8 mouse cellular contexts compared by ENCODE assay signal in genomic region chr13:28663950-28664681, GRCm38 (mm10).
DNase-seq lines count a peak whose midpoint lies in the region; ATAC-seq and TF ChIP-seq lines count a peak whose summit lies in the region.

No protein-coding gene starts in this region.

- no peak overlapping the region for H3ac ChIP-seq in myocyte (ENCODE audit: control insufficient read depth, insufficient read length)

- H3K27ac ChIP-seq in heart, embryonic 10.5 days, result peak overlapping the region; percentile 56; the same call in 1 of the 2 replicates
- peak overlapping the region; percentile 61 for H3K27ac ChIP-seq in hindbrain, embryonic 11.5 days (ENCODE audit: low read depth, low read length)

- H3K27me3 ChIP-seq in heart, embryonic 10.5 days (ENCODE audit: insufficient read depth, poor library complexity, severe bottlenecking), result no peaks in the 10 kb centered on the region
- no peaks in the 10 kb centered on the region for H3K27me3 ChIP-seq in hindbrain, embryonic 11.5 days (ENCODE audit: control insufficient read depth, insufficient read depth, low read length)
- no peaks in the 10 kb centered on the region for H3K27me3 ChIP-seq in myocyte (ENCODE audit: control insufficient read depth, insufficient read depth, insufficient read length)

- 40% methylated on average over 7 of the region's 7 CpGs for WGBS in heart, embryonic 10.5 days
- 19% methylated on average over 7 of the region's 7 CpGs for WGBS in hindbrain, embryonic 11.5 days

- intact Hi-C loops in heart, postnatal 25 days (cut with DNase I), result no loop called here

- no peak overlapping the region for H3K4me2 ChIP-seq in hindbrain, embryonic 11.5 days (replicated peaks; ENCODE audit: low read depth, low read length)
- peak overlapping the region; percentile 41 for H3K4me2 ChIP-seq in myocyte (ENCODE audit: low read depth)

- H3K79me2 ChIP-seq in myocyte (ENCODE audit: control insufficient read depth, insufficient read depth), result peaks cover 9% of the 10 kb centered on the region

- TF ChIP-seq POLR2A in myocyte (IDR thresholded peaks at IDR 0.05; ENCODE audit: insufficient read length, low read depth), result no peak

- peaks cover 45% of the 10 kb centered on the region for H3K4me1 ChIP-seq in heart, embryonic 10.5 days
- peaks cover 7% of the 10 kb centered on the region; the same call in 1 of the 2 replicates for H3K4me1 ChIP-seq in hindbrain, embryonic 11.5 days (replicated peaks; ENCODE audit: control insufficient read depth, insufficient read depth, low read length)

- H3K4me3 ChIP-seq in heart, embryonic 10.5 days, result no peak overlapping the region
- no peak overlapping the region for H3K4me3 ChIP-seq in hindbrain, embryonic 11.5 days (ENCODE audit: low read depth, low read length)
- no peak overlapping the region for H3K4me3 ChIP-seq in myocyte

- no peak overlapping the region for H3K9ac ChIP-seq in hindbrain, embryonic 11.5 days (ENCODE audit: low read depth, low read length)

- peak; percentile 63 for ATAC-seq in activated CD4-positive, CD25-positive, alpha-beta regulatory T cell, adult 4 months
- peak; percentile 90 for ATAC-seq in hindbrain, embryonic 11.5 days (ENCODE audit: low FRiP score)

- DNase-seq in heart, embryonic 10.5 days (ENCODE audit: low spot score), result no peak
- DNase-seq in heart, postnatal 25 days (ENCODE audit: low spot score), result no peak
- peak; percentile 62 for DNase-seq in hindbrain, embryonic 11.5 days (ENCODE audit: low spot score)
- DNase-seq in adrenal gland, postnatal 10 days, result no peak
- DNase-seq in right cerebral cortex, postnatal 36 days (ENCODE audit: low spot score in 2 of 2), result no peak
- no peak for DNase-seq in spleen, postnatal 36 days (ENCODE audit: low spot score in 2 of 2)

- H3K9me3 ChIP-seq in heart, embryonic 10.5 days, result no peaks in the 10 kb centered on the region
- no peaks in the 10 kb centered on the region for H3K9me3 ChIP-seq in hindbrain, embryonic 11.5 days (ENCODE audit: control insufficient read depth, low read length)

- H3K36me3 ChIP-seq in heart, embryonic 10.5 days, result no peaks in the 10 kb centered on the region
- H3K36me3 ChIP-seq in hindbrain, embryonic 11.5 days (ENCODE audit: control insufficient read depth, insufficient read depth, low read length), result no peaks in the 10 kb centered on the region
- no peaks in the 10 kb centered on the region for H3K36me3 ChIP-seq in myocyte (ENCODE audit: control insufficient read depth, insufficient read depth)

TF ChIP-seq in myocyte, 11 proteins besides CTCF, POLR2A, EP300 and RAD21:
- TF ChIP-seq MAX (IDR thresholded peaks at IDR 0.05; ENCODE audit: low read depth) (no peak), MYOD1 (IDR thresholded peaks at IDR 0.05; ENCODE audit: control insufficient read depth in 1 of 3, insufficient read length in 2 of 3, low read depth in 2 of 3) (peak in 2 of 3 experiments; percentile 85 to 90), E2F4 (IDR thresholded peaks at IDR 0.05; ENCODE audit: insufficient read depth) (no peak), USF1 (IDR thresholded peaks at IDR 0.05; ENCODE audit: low read depth) (no peak), TCF12 (IDR thresholded peaks at IDR 0.05; ENCODE audit: insufficient read depth, poor library complexity, severe bottlenecking) (peak; percentile 67), TCF3 (IDR thresholded peaks at IDR 0.05; ENCODE audit: insufficient read length, low read depth) (peak; percentile 69), MYOG (IDR thresholded peaks at IDR 0.05; ENCODE audit: control insufficient read depth in 1 of 3, insufficient read depth in 1 of 3, insufficient read length in 2 of 3, low read depth in 2 of 3) (peak in 2 of 3 experiments; percentile 63 to 85)
